Mouse (Mus musculus) cerebellum, postnatal 10 days (tissue): ENCODE results near the gene Yju2.
A peak's percentile ranks its signal among the peaks of the same experiment; 100 is the strongest.
"Not testable (repeated sequence)": the region's sequence is repeated elsewhere in the genome, so short reads cannot be mapped to it uniquely, and the experiment has no call there.

Experiments
- DNase-seq, 2 experiments: peaks; one replicate each; pipeline ENCODE4 v3.0.0; 2021; ENCODE audit warnings: mixed read lengths in 2 of 2

Gene Yju2

DNA sequence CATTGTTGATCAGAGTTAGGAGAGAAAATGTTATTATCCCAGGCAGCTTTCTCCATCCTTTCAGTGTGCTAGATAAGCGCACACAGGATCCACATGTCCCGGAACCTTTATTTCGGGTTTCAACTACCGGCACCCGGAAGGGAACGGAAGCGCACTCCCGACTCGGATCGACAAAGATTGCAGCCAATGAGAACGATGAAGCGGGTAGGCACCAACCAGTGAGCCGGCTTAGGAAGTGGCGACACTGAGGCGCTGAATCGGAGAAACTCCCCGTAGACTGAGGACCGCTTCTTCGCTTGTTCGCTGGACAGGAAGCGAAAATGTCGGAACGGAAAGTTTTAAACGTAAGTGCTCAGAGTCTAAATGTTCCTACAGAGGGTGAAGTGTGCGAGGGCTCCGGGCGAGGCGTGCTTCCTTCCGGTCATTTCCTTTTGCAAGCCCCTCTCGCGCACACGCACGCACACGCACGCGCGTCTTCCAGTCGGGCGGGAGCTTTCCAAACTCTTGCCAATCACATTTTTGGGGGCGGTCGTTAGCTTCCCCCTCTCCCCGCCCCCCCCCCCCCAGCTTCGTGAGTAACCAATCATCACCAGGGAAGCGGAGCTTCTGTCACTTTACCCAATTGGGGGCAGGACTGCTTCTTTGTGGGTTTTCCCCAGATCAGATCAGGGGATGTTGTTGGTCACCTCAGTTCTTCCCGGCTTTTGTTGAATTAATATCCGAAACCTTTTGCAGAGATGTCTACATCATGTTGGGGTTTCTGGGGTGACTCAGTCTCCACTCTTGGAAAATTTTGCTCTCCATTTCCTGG is at the start of gene Yju2:
Yju2 (plus strand) TSS at position 182 of the 811 bp plus-strand sequence.
- peak; percentile 94 to 95 for DNase-seq

- DNase-seq = peak; percentile 88 to 90
These were observed 27.1 kb upstream of the Yju2 start for GRCm38 (mm10) chr17:55931553-55932502.

DNA sequence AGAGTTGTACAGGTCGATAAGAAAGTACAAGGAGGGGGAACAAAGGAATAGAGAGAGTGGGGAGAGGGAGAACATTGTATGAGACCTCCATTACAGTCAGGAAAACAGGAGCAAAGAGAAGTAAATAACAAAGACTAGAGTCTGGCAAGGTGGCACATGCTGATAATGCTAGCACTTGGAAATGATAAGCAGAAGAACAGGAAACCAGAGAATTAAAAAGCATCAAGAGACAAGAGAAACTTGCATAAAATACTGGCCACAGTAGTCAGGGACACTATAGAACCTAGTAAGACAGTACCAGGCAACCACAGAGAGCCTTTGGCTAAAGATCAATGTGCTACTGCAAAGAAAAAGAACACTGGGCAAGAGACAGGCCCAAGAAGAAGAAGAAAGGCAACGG is 26.3 kb upstream of the Yju2 start:
- DNase-seq = no peak

GRCm38 (mm10) chr17:55933191-55933590 is 25.7 kb upstream of the Yju2 start:
- no peak for DNase-seq

- not testable (repeated sequence) for DNase-seq
These were observed 14.5 kb upstream of the Yju2 start for GRCm38 (mm10) chr17:55944387-55944865.

DNA sequence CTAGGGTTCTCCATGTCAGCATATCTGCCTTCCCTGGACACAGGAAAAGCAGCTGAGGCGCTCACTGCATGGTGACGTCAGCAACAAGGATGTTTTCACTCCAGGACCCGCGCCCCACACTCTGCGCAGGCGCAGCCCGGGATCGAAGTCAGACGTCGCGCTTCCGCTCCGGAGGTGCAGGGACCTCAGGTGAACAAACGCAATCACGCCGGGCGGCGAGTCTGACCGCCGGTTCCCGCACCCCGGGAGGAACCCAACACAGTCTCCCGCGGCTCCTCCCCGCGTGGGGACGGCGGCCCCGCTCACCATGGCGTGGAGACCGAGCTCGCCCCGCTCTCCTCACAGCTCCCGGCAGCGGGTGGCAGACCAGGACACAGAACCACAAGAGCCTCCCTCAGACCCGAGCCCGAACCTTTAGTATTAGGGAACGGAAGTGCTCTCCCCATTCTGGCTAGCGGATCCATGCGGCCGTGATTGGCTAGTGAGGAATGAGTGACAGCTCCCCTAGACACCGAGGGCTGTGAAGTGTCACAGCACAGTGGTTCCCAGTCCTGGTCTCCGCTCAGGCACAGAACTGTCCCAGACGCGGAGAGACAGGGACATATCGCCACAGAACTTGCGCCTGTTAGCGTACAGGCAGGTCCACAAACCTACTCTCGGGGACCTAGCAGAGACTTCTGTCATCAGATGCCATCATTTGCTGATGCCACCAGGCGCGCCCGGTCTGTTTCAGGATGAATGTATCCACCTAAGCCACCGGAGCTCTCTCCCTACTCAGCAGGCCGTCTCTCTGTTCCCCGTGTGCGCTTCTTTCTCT is 13.8 kb upstream of the Yju2 start:
- peak; percentile 93 to 95 for DNase-seq

DNA sequence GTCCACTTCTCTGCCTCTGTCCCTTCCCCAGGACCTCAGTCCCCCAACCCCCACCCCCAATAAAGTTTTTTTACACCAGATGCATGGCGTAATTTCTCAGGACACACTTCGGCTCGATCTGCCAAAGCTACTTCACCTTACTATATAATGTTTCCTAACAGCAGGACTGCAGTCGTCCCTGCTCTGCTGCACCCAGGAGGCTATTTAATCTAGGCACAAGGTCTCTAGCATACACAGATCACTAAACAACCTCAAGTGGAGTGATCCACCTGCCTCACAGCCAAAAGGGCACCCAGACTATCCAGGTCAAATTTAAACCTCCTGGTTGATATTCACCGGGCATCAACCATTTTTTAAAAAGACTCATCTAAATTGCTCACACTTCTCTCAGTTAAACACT is 13.2 kb upstream of the Yju2 start:
- DNase-seq = no peak

GRCm38 (mm10) chr17:55948647-55949046 is 10.3 kb upstream of the Yju2 start:
- no peak for DNase-seq

DNA sequence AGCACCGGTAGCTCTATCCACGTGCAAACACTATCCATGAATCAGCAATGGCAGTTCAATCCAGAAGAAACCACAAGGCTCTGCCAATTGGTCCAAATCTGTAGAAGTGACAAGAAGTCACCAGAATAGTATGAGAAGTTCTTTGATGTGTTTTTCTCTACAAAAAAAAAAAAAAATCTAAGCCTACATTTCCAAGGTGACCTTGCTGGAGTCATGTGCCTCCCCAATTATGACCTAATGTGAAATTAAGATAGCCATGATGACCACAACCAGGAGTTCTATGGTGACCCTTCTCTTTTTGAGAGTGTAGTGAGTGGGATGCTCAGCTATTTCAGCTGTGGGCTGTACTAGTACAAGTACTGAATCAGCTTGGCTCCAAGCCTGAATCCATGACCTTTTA is 9.5 kb upstream of the Yju2 start, which contains the start of gene Zfp119b:
Zfp119b (minus strand) TSS at position 101 of the 400 bp plus-strand sequence.
- DNase-seq = no peak

- DNase-seq = no peak
These were observed 8.3 kb upstream of the Yju2 start for GRCm38 (mm10) chr17:55950601-55951000.

GRCm38 (mm10) chr17:55952041-55952440 is 6.9 kb upstream of the Yju2 start:
- no peak for DNase-seq

DNA sequence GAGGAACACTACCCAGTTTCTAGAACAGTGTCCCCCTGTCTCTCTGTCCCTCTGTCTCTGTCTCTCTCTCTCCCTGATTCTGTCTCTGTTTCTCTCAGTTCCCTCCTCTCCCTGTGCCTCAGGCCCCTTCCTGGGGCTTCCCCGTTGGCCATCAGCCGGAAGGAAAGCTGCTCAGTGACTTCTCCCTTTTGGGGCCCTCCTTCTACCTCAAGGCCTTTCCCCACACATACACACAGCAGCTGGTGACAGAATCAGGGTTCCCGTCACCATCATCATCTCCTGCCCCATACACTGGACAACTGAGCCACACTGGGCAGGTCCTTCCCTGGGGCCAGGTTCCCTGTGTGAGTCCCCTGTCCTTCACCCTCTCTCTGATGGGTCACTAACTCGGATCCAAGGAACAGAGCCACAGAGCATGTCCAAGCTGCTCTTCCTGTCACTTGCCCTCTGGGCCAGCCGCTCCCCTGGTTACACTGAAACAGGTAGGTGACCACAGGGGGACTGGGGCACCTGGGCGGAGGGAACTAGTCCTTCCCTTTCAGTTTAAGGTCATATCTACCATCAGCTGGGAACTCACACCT is 6.4 kb upstream of the Yju2 start, which contains the start of gene Ebi3:
Ebi3 (plus strand) TSS at position 194 of the 581 bp plus-strand sequence.
- no peak for DNase-seq

GRCm38 (mm10) chr17:55953751-55954150 is 5.1 kb upstream of the Yju2 start:
- no peak for DNase-seq

DNA sequence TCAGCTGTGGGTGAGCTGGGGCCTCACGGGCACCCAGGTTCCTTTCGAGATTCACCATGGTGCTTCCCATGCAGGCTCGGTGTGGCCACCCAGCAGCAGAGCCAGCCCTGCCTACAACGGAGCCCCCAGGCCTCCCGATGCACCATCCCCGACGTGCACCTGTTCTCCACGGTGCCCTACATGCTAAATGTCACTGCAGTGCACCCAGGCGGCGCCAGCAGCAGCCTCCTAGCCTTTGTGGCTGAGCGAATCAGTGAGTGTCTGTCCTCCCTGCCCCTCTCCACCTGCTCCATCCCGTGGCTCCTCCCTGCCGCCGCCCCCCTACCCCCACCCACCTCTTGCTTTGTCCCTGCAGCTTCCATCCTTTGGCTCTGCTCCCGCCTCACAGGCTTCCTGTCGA is 4.7 kb upstream of the Yju2 start:
- no peak for DNase-seq

DNA sequence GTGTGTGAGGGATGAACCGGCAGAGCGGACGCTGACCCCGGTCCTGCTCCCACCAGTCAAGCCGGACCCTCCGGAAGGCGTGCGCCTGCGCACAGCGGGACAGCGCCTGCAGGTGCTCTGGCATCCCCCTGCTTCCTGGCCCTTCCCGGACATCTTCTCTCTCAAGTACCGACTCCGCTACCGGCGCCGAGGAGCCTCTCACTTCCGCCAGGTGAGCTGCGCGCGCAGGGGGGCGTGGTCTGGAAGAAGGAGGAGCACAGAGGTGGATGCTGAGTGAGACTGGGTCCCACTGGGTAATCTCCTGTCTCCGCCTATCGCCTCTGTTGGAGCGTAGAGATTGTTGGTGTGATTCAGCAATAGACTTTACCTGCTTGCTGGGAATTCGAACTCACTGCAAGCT is 2.8 kb upstream of the Yju2 start:
- peak; percentile 94 to 96 for DNase-seq

GRCm38 (mm10) chr17:55956591-55956990 is 2.3 kb upstream of the Yju2 start:
- DNase-seq = no peak

DNA sequence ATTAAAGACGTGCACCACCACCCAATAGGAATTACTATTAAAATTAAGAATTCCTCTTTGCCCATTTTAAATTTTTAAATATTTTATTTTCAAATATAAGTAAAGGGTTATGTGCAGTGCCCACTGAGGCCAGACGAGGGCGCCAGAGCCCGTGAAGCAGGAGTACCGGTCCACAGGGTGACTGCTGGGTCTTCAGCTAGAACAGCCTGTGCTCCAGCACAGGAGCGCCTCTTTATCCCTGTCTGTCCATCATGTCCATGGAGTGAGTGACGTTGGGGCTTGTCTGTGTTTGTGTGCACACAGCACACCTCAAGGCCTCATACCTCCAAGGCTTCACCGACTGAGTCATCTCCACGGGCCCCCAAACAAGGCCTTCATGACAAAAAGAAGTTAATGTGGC is 1.7 kb upstream of the Yju2 start:
- peak; percentile 90 to 91 for DNase-seq

- DNase-seq = no peak
These were observed 944 bp upstream of the Yju2 start for GRCm38 (mm10) chr17:55957726-55958583.

DNA sequence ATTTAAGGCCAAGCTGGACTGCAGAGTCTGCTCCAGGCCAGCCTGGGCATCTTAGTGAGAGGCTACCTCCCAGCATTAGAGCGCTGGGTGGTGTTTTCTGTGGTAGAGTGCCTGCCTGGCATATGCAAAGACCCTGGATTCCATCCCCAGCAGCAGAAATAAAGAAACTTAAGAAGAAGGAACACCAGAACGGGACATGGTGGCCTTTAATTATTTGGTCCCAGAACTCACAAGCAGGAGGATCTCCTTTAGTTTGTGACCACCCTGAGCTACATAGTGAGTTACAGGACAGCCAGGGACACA is 364 bp upstream of the Yju2 start:
- DNase-seq = no peak

GRCm38 (mm10) chr17:55959946-55960740 is 1.2 kb downstream of the Yju2 start:
- no peak for DNase-seq
